Mouse (Mus musculus): ENCODE measurements around the gene Pcyt1a.

GRCm38 (mm10) chr16:32464908-32465307, 34.2 kb downstream of the Pcyt1a start:
- TF ChIP-seq CTCF (IDR thresholded peaks at IDR 0.05; ENCODE audit: low read depth, low read length): no peak
- TF ChIP-seq POLR2A (IDR thresholded peaks at IDR 0.05; ENCODE audit: extremely low read depth, insufficient read depth, low read length): no peak

Data from liver, adult 2 months (tissue).